Mouse (Mus musculus) liver, embryonic 13.5 days (tissue): ENCODE measurements around the gene Sntb2. TPM values are rescaled to one million over a fixed set of nuclear protein-coding genes. Genes with fewer than 3 reads are reported as not detected.

ENCODE experiments used
- polyA plus RNA-seq: library from polyadenylated mRNA; unstranded; fragments of >200 nt; fragmentation: Nextera tagmentation; extraction: Ambion mirVana; gene quantifications from 2 replicates; pipeline ENCODE4 v1.2.1, GENCODE M21; 2015

Sntb2 gene
- polyA plus RNA-seq, 1 experiment from 2014 or later, result 1.6 TPM

Other genes starting within 250 kb of the Sntb2 start
- 0.02 TPM in 1 of 2 replicates, not detected in the other for gene Has3, start 65.5 kb upstream of the Sntb2 start, polyA plus RNA-seq
- 57.4 and 62.3 TPM in 2 replicates for gene Utp4, start 42.1 kb upstream of the Sntb2 start, polyA plus RNA-seq
- gene Vps4a, start 95.5 kb downstream of the Sntb2 start, polyA plus RNA-seq, result 26.8 and 29.5 TPM in 2 replicates
- 26.1 and 26.4 TPM in 2 replicates for gene Pdf, start 112.9 kb downstream of the Sntb2 start, polyA plus RNA-seq
- 21.4 and 23.0 TPM in 2 replicates for gene Cog8, start 120.9 kb downstream of the Sntb2 start, polyA plus RNA-seq
- 72.5 TPM in 2 replicates for gene Nip7, start 121.1 kb downstream of the Sntb2 start, polyA plus RNA-seq
- 4.1 and 4.4 TPM in 2 replicates for gene Tmed6, start 129.9 kb downstream of the Sntb2 start, polyA plus RNA-seq
- gene Terf2, start 160.8 kb downstream of the Sntb2 start, polyA plus RNA-seq, result 8.1 and 9.3 TPM in 2 replicates
- 32.8 and 41.4 TPM in 2 replicates for gene Cyb5b, start 214.9 kb downstream of the Sntb2 start, polyA plus RNA-seq